Mouse (Mus musculus) ES-E14 (cell line): ENCODE data around the gene Ipo4.

ENCODE experiments used
- CHD2 ChIP-seq: IDR thresholded peaks from 2 replicates; pipeline ENCODE4 v1.6.1; 2014; ENCODE audit warnings: mild to moderate bottlenecking, low read depth, low read length, inconsistent platforms
- ZNF384 ChIP-seq: IDR thresholded peaks from 2 replicates; pipeline ENCODE4 v1.6.1; 2012; ENCODE audit warnings: low read depth, low read length, inconsistent platforms

- TF ChIP-seq ZNF384 = no peak
- no peak for TF ChIP-seq CHD2
Measured at GRCm38 (mm10) chr14:55589771-55590448, 45.8 kb downstream of the Ipo4 start.
